Mouse (Mus musculus): ENCODE measurements around the gene Patj. TPM values are rescaled to one million over a fixed set of nuclear protein-coding genes. Genes with fewer than 3 reads are reported as not detected.

Gene Patj
- polyA plus RNA-seq, 1 experiment from 2014 or later, result 8.9 TPM

DNA sequence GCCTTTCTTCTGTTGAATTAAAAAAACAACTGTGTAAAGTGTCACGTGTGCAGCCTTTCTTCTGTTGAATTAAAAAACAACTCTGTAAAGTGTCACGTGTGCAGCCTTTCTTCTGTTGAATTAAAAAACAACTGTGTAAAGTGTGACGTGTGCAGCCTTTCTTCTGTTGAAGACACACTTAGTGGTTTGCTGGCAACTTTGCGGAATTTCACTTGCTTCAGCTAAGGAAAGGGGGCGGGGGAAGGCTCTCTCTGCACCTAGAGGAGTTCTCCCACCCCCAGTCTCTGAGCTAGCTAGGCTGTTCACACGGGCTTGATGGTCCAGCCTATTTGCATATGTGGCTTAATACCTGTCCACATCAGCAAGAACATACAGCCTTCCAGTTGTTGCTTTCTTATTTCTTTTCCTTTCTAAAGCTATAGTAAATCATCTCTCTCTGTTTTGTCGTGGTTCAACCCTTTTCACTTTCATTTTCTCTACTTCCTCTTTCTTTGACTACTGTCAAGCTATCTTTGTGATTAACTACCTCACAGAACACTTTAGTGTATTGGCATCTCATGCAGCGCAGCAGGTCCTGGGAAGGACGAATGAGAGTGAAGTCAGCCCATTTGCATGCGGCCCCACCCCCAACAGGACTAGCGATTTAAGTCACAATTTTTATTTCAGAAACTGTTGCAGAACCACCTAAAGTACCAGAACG is 41.2 kb downstream of the Patj start:
- Histone ChIP-seq H3K9me3 (replicated peaks; ENCODE audit: control insufficient read depth, low read length) (no peaks in the 10 kb centered on the region), H3K4me1 (ENCODE audit: control insufficient read depth, insufficient read depth, low read length) (peaks cover 2% of the 10 kb centered on the region; the same call in 1 of the 2 replicates), H3K4me2 (ENCODE audit: low read depth, low read length) (peak overlapping the region; percentile 43), H3K27me3 (ENCODE audit: control insufficient read depth, insufficient read depth, low read length) (no peaks in the 10 kb centered on the region), H3K4me3 (ENCODE audit: low read length) (peak overlapping the region; percentile 36), H3K27ac (ENCODE audit: low read length) (no peak overlapping the region), H3K36me3 (ENCODE audit: control insufficient read depth, insufficient read depth) (0 out of 2 replicates have a peak, but pooled peaks cover 4% of the 10 kb centered on the region), H3K9ac (ENCODE audit: low read length) (no peak overlapping the region)
- ATAC-seq (replicated peaks; ENCODE audit: extremely low read depth, insufficient read depth, low FRiP score), result peak; percentile 71
- 64% methylated on average over 12 of the region's 12 CpGs for WGBS

DNA sequence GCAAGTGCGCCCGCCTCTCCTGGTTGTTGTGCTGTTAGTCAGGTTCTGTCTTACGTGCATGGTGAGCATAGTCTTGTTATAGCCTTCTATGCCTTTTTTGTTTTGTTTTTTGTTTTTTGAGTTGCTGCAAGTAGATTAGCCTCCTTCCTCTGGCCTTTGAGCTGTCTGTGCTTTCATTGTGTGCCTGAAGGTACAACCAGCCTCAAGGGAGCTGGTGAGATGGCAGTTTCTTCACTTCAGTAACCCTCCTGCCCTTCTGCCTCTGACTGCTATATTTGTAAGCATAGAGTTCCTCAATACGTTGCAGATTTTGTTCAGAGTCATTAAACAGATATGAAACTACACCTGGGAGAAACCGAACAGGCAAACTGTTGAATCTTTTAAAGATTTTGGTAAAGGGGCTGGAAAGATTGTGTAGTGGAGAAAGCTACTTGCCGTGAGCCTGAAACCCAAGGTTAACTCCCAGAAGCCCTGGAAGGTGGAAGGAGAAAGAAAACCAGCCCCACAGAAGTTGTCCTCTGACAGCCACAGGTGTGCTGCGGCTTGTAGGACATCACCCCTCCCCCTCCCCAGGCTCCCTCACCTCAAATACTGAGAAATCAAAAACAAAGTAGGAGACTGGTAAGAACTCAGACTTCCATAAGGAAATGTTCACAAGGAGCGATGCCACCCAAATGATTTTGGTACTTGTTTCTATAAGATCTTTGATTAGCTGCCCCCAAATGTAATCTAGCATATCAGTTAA is 43.8 kb downstream of the Patj start:
- H3K4me3 ChIP-seq (ENCODE audit: low read length), result no peak overlapping the region
- no peaks in the 10 kb centered on the region for H3K9me3 ChIP-seq (replicated peaks; ENCODE audit: control insufficient read depth, low read length)
- no peak overlapping the region for H3K27ac ChIP-seq (ENCODE audit: low read length)
- ATAC-seq (replicated peaks; ENCODE audit: extremely low read depth, insufficient read depth, low FRiP score), result no peak
- 0 out of 2 replicates have a peak, but pooled peaks cover 4% of the 10 kb centered on the region for H3K36me3 ChIP-seq (ENCODE audit: control insufficient read depth, insufficient read depth)
- H3K27me3 ChIP-seq (ENCODE audit: control insufficient read depth, insufficient read depth, low read length), result no peaks in the 10 kb centered on the region
- WGBS, result 86% methylated on average over 8 of the region's 8 CpGs
- no peak overlapping the region for H3K9ac ChIP-seq (ENCODE audit: low read length)
- peaks cover 2% of the 10 kb centered on the region; the same call in 1 of the 2 replicates for H3K4me1 ChIP-seq (ENCODE audit: control insufficient read depth, insufficient read depth, low read length)
- no peak overlapping the region for H3K4me2 ChIP-seq (ENCODE audit: low read depth, low read length)

DNA sequence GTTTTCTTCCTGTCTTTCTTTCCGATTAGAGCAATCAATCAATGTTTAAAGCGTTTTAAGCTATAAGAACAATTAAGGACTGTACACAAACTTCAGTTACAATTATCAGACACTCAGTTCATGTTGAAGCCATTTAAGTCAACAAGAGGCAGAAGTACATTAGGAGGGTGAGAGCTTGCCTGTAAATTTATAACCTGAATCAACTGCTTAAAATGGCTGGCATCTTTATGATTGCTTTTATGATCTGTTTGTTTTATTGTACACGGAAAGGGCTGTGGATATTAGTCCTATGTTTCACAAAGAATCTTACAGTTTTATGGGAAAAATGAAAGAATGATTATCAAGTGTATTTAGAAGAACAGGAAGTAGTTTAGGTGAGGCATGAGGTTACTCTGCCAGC is 45.7 kb downstream of the Patj start:
- WGBS, result 79% methylated on average over 3 of the region's 3 CpGs

GRCm38 (mm10) chr4:98444437-98445139 is 49.0 kb downstream of the Patj start:
- 82% methylated on average over 10 of the region's 10 CpGs for WGBS
- Histone ChIP-seq H3K9me3 (replicated peaks; ENCODE audit: control insufficient read depth, low read length) (no peaks in the 10 kb centered on the region), H3K9ac (ENCODE audit: low read length) (no peak overlapping the region), H3K4me3 (ENCODE audit: low read length) (no peak overlapping the region), H3K27ac (ENCODE audit: low read length) (no peak overlapping the region), H3K4me1 (ENCODE audit: control insufficient read depth, insufficient read depth, low read length) (peaks cover under 1% of the 10 kb centered on the region), H3K4me2 (ENCODE audit: low read depth, low read length) (no peak overlapping the region), H3K27me3 (ENCODE audit: control insufficient read depth, insufficient read depth, low read length) (no peaks in the 10 kb centered on the region), H3K36me3 (ENCODE audit: control insufficient read depth, insufficient read depth) (0 out of 2 replicates have a peak, but pooled peaks cover 4% of the 10 kb centered on the region)
- peak; percentile 52; the same call in 1 of the 2 replicates for ATAC-seq (replicated peaks; ENCODE audit: extremely low read depth, insufficient read depth, low FRiP score)

More for the DNA sequence above, 45.7 kb downstream of the Patj start:
- Histone ChIP-seq H3K27ac (ENCODE audit: low read length) (no peak overlapping the region), H3K9ac (ENCODE audit: low read length) (no peak overlapping the region), H3K9me3 (replicated peaks; ENCODE audit: control insufficient read depth, low read length) (no peaks in the 10 kb centered on the region), H3K36me3 (ENCODE audit: control insufficient read depth, insufficient read depth) (0 out of 2 replicates have a peak, but pooled peaks cover 4% of the 10 kb centered on the region), H3K4me2 (ENCODE audit: low read depth, low read length) (no peak overlapping the region), H3K4me3 (ENCODE audit: low read length) (no peak overlapping the region), H3K4me1 (ENCODE audit: control insufficient read depth, insufficient read depth, low read length) (no peaks in the 10 kb centered on the region; the same call in 1 of the 2 replicates), H3K27me3 (ENCODE audit: control insufficient read depth, insufficient read depth, low read length) (no peaks in the 10 kb centered on the region)
- no peak for ATAC-seq (replicated peaks; ENCODE audit: extremely low read depth, insufficient read depth, low FRiP score)

DNA sequence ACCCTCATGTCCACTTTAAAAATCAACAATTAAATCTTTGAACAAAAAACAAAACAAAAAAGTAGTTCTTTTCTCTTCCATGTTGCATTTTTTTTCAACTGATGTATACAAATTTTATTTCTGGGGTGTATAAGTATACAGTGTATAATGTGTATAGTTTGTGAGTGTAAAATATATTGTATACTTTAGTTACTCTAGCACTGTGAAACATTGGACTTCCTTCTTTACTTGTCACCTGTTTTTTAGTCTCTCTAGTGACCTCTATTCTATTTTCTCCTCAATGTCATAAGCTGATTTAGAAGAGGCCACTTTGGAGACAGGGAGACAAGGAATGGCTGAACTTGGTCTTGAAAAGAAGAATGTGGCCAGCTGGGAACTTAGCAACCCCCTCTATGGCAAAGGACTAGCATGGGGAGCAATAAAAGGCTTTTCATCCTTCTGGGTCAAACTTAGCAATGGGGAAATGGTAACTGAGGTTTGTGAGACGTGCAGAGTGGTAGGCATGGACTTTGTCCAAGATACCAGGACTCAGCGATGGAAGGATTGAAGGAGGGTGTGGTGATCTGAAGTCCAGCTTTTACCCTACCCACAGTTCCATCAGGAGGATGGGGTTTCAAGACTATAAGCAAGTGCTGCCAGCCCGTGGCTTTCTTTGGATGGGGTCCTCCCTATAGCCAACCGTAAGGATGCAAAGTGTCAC is 54.1 kb downstream of the Patj start:
- H3K9ac ChIP-seq (ENCODE audit: low read length), result no peak overlapping the region; the same call in 1 of the 2 replicates
- H3K4me2 ChIP-seq (ENCODE audit: low read depth, low read length), result no peak overlapping the region
- WGBS, result 61% methylated on average over 4 of the region's 4 CpGs
- H3K4me1 ChIP-seq (ENCODE audit: control insufficient read depth, insufficient read depth, low read length), result peaks cover 9% of the 10 kb centered on the region
- no peaks in the 10 kb centered on the region for H3K27me3 ChIP-seq (ENCODE audit: control insufficient read depth, insufficient read depth, low read length)
- 0 out of 2 replicates have a peak overlapping the region, but pooled peaks have one; percentile 7 for H3K27ac ChIP-seq (ENCODE audit: low read length)
- ATAC-seq (replicated peaks; ENCODE audit: extremely low read depth, insufficient read depth, low FRiP score), result no peak
- H3K9me3 ChIP-seq (replicated peaks; ENCODE audit: control insufficient read depth, low read length), result no peaks in the 10 kb centered on the region
- H3K36me3 ChIP-seq (ENCODE audit: control insufficient read depth, insufficient read depth), result no peaks in the 10 kb centered on the region
- no peak overlapping the region for H3K4me3 ChIP-seq (ENCODE audit: low read length)

GRCm38 (mm10) chr4:98450308-98450707 is 54.7 kb downstream of the Patj start:
- 75% methylated on average over 11 of the region's 11 CpGs for WGBS
- H3K4me2 ChIP-seq (ENCODE audit: low read depth, low read length), result no peak overlapping the region
- peaks cover 11% of the 10 kb centered on the region for H3K4me1 ChIP-seq (ENCODE audit: control insufficient read depth, insufficient read depth, low read length)
- H3K4me3 ChIP-seq (ENCODE audit: low read length), result no peak overlapping the region
- H3K27ac ChIP-seq (ENCODE audit: low read length), result 0 out of 2 replicates have a peak overlapping the region, but pooled peaks have one; percentile 7
- H3K36me3 ChIP-seq (ENCODE audit: control insufficient read depth, insufficient read depth), result no peaks in the 10 kb centered on the region
- H3K9me3 ChIP-seq (replicated peaks; ENCODE audit: control insufficient read depth, low read length), result no peaks in the 10 kb centered on the region
- no peak overlapping the region; the same call in 1 of the 2 replicates for H3K9ac ChIP-seq (ENCODE audit: low read length)
- no peak for ATAC-seq (replicated peaks; ENCODE audit: extremely low read depth, insufficient read depth, low FRiP score)
- H3K27me3 ChIP-seq (ENCODE audit: control insufficient read depth, insufficient read depth, low read length), result no peaks in the 10 kb centered on the region

DNA sequence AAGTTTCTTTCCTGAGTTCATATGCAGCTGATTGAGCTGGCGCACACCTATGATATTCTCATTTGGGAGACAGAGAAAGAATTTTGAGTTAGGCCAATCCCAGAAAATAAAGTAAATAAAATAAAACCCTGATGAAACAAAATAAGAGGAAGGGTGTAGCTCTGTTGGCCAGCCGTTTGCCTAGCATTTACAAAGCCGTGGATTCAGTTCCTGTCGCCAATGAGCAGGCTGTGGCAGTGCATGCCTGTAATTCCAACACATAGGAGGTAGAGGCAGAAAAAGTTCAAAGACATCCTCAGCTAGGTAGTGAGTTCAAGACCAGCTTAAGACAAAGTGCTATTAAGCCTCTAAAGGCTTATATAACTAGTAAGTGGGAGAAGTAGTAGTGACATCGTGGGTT is 55.2 kb downstream of the Patj start:
- Histone ChIP-seq H3K4me1 (ENCODE audit: control insufficient read depth, insufficient read depth, low read length) (peaks cover 11% of the 10 kb centered on the region), H3K27me3 (ENCODE audit: control insufficient read depth, insufficient read depth, low read length) (no peaks in the 10 kb centered on the region), H3K27ac (ENCODE audit: low read length) (no peak overlapping the region), H3K9ac (ENCODE audit: low read length) (no peak overlapping the region), H3K36me3 (ENCODE audit: control insufficient read depth, insufficient read depth) (no peaks in the 10 kb centered on the region), H3K4me2 (ENCODE audit: low read depth, low read length) (no peak overlapping the region), H3K9me3 (replicated peaks; ENCODE audit: control insufficient read depth, low read length) (no peaks in the 10 kb centered on the region), H3K4me3 (ENCODE audit: low read length) (no peak overlapping the region)
- 80% methylated on average over 5 of the region's 5 CpGs for whole genome bisulfite sequencing
- no peak for ATAC-seq (replicated peaks; ENCODE audit: extremely low read depth, insufficient read depth, low FRiP score)

- no peaks in the 10 kb centered on the region for H3K27me3 ChIP-seq (ENCODE audit: control insufficient read depth, insufficient read depth, low read length)
- H3K4me1 ChIP-seq (ENCODE audit: control insufficient read depth, insufficient read depth, low read length), result peaks cover 11% of the 10 kb centered on the region
- no peak overlapping the region for H3K9ac ChIP-seq (ENCODE audit: low read length)
- no peaks in the 10 kb centered on the region for H3K9me3 ChIP-seq (replicated peaks; ENCODE audit: control insufficient read depth, low read length)
- H3K4me2 ChIP-seq (ENCODE audit: low read depth, low read length), result no peak overlapping the region
- H3K36me3 ChIP-seq (ENCODE audit: control insufficient read depth, insufficient read depth), result no peaks in the 10 kb centered on the region
- H3K27ac ChIP-seq (ENCODE audit: low read length), result no peak overlapping the region
- H3K4me3 ChIP-seq (ENCODE audit: low read length), result no peak overlapping the region
- 82% methylated on average over 3 of the region's 3 CpGs for WGBS
- no peak for ATAC-seq (replicated peaks; ENCODE audit: extremely low read depth, insufficient read depth, low FRiP score)
Observed at GRCm38 (mm10) chr4:98451259-98451658, 55.7 kb downstream of the Patj start.
